Mouse (Mus musculus): Measurements from ENCODE around the gene Hoxd1.

- no peak for TF ChIP-seq CTCF (IDR thresholded peaks at IDR 0.05; ENCODE audit: low read depth)
- TF ChIP-seq EP300 (optimal IDR thresholded peaks at IDR 0.05), result no peak
These were observed 29.5 kb upstream of the Hoxd1 start for GRCm38 (mm10) chr2:74733317-74733661.
